Mouse (Mus musculus) brain, embryonic 14.5 days (tissue): ENCODE results near the gene Spdye4b. TPM values are rescaled to one million over a fixed set of nuclear protein-coding genes. Genes with fewer than 3 reads are reported as not detected.

ENCODE experiments used
- DNase-seq: peaks from one replicate; pipeline ENCODE4 v3.0.0-alpha.2; 2011; ENCODE audit warnings: low read depth
- CTCF ChIP-seq: fragments of 200-500 bp; IDR thresholded peaks from 2 replicates; pipeline ENCODE4 v1.5.1; 2012; ENCODE audit warnings: inconsistent platforms, mild to moderate bottlenecking, moderate library complexity, borderline replicate concordance; ENCODE audit not compliant: insufficient read depth, insufficient read length; ENCODE audit errors: extremely low read depth
- POLR2A ChIP-seq: fragments of 200-500 bp; IDR thresholded peaks from 2 replicates; pipeline ENCODE4 v1.6.1; 2012; ENCODE audit warnings: mild to moderate bottlenecking, inconsistent platforms, borderline replicate concordance; ENCODE audit not compliant: poor library complexity, insufficient read depth, insufficient read length, severe bottlenecking; ENCODE audit errors: extremely low read depth
- polyA plus RNA-seq: library from polyadenylated mRNA; depleted of rRNA; stranded (reverse); fragments of >200 nt; gene quantifications from 2 replicates; pipeline ENCODE4 v1.2.3, GENCODE M21; 2012; rRNA removed

Spdye4b gene
- polyA plus RNA-seq, 1 experiment, result not detected

DNA sequence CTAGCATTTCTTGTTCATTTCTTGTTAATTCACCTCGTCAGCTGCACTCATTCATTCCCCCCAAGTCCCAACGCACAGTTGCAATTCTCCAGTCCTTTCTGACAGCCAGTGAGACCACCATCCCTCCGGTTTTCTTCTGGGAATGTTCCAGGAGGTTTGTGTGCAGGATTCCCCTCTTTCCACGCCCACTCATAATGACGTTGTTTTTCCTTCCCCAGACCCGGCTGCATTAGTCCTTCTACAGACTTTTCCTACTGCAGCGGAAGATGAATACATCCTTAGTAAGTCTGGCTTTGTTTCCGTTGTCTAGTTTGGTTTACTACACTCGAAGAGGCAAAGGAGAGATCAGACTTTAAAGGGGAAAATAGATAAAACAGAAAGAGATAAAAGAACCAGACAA is 55.2 kb downstream of the Spdye4b start:
- TF ChIP-seq POLR2A, result no peak
- TF ChIP-seq CTCF, result no peak
- no peak for DNase-seq

DNA sequence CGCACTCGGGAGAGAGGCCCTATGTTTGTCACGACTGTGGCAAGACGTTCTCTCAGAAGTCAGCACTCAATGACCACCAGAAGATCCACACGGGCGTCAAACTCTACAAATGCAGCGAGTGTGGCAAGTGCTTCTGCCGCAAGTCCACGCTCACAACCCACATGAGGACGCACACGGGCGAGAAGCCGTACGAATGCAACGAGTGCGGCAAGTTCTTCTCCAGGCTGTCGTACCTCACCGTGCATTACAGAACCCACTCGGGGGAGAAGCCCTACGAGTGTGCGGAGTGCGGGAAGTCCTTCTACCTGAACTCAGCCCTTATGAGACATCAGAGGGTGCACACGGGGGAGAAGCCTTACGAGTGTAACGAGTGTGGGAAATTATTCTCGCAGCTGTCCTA is 64.1 kb downstream of the Spdye4b start:
- no peak for TF ChIP-seq CTCF
- DNase-seq, result no peak

DNA sequence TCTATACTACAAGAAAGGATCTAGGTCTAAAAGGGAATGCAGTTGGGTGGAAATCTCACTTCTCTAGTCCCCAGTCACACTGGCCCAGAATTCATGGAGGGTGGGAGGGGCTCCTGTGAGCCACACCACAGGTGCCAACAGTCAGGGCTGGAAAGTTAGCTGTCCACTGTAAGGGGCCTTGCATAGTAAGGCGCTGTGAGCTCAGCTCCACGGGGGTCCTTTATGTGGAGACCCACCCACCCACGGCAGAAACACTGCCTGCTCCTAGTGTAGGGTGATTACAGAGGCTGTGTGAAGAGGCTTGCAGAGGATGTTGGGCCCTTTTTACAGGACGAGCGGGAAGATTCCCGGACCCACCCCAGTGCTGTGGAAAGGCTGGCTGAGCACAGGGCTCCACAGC is 71.2 kb downstream of the Spdye4b start:
- TF ChIP-seq CTCF (no peak), POLR2A (no peak)
- DNase-seq, result no peak

DNA sequence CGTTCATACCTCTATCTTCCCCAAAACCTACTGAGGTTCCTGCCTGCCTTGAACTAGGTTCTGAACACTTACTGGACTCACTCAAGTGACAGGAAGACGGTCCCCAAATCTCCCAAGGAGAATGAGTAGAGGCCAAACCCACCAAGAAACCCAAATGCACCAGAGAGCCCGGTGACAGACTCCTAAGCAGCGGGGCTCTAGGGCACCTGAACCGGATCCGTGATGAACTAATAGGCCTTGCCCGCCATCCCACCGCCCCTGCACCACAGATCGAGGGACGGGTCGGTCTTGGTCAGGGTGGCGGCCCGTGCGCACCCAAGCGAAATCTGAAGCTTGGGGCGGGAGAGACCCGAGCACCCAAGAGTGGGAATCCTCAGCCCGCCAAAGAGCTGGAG is 72.0 kb downstream of the Spdye4b start:
- no peak for DNase-seq
- TF ChIP-seq POLR2A, result no peak
- TF ChIP-seq CTCF, result no peak

DNA sequence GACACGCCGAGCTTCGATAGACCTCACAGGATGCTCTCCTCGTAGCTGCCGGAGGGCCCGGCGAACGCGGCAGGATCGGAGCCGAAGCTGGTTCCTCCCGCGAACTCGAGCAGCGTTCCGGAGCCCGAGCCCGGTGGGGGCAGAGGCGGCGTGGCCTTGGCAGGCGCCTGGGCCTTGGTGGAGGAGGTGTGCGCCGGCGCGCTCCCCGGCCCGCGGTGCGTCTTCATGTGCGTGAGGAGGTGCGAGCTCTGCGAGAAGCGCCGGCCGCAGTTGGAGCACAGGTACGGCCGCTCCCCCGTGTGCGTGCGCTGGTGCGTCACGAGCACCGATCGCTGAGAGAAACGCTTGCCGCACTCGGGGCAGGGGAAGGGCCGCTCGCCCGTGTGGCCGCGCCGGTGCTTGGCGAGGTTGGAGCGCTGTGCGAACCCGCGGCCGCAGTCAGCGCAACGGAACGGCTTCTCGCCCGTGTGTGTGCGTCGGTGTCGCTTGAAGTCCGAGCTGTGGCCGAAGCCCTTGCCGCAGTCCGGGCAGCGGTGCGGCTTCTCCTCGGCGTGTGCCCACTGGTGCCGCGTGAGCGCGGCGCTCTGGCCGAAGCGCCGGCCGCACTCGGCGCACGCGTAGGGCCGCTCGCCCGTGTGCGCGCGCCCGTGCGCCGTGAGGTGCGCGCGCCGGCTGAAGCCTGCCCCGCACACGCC is 72.5 kb downstream of the Spdye4b start:
- TF ChIP-seq POLR2A, result no peak
- TF ChIP-seq CTCF, result no peak

DNA sequence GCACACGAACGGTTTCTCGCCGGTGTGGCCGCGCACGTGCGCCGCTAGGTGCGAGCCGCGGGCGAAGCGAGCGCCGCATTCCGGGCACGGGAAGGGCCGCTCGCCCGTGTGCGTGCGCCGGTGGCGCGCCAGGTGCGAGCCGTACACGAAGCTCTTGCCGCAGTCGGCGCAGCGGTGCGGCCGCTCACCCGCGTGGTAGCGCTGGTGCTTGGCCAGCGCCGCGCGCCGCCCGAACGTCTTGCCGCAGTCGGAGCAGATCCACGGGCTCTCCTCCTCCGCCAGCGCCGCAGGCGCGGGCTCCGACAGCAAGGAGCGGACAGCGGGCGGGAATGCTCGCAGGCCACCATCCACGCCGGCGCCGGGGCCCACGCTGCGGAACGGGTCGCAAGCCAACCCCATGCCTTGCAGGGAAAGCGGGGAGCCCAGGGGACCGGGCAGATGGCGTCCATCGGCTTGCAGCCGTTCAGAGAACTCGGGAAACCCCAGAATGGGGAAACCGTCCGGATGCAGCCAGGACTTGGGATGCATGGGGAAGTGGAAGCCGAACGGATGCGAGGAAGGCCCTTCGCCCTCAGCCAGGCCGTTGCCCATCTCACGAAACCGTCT is 73.2 kb downstream of the Spdye4b start:
- TF ChIP-seq POLR2A, result no peak
- no peak for TF ChIP-seq CTCF
- DNase-seq, result peak; percentile 59

More for the DNA sequence above, 72.5 kb downstream of the Spdye4b start:
- peak; percentile 41 for DNase-seq

Other genes starting within 250 kb of the Spdye4b start
- 634 and 658 TPM in 2 replicates for gene Fscn1, start 220.7 kb upstream of the Spdye4b start, polyA plus RNA-seq
- gene Rnf216, start 68.0 kb upstream of the Spdye4b start, polyA plus RNA-seq, result 32.9 and 33.2 TPM in 2 replicates
- gene Olfr718-ps1, start 33.4 kb upstream of the Spdye4b start, polyA plus RNA-seq, result not detected in 2 replicates
- gene Rbak, start 242 bp upstream of the Spdye4b start, polyA plus RNA-seq, result 15.2 and 17.3 TPM in 2 replicates
- not detected in 2 replicates for gene Spdye4a, start 45.9 kb downstream of the Spdye4b start, polyA plus RNA-seq
- 32.3 and 34.8 TPM in 2 replicates for gene Zfp12, start 54.1 kb downstream of the Spdye4b start, polyA plus RNA-seq
- gene Zfp316, start 89.0 kb downstream of the Spdye4b start, polyA plus RNA-seq, result 19.4 and 31.7 TPM in 2 replicates
- 1.9 and 3.8 TPM in 2 replicates for gene Zfp853, start 112.6 kb downstream of the Spdye4b start, polyA plus RNA-seq
- gene E130309D02Rik, start 134.3 kb downstream of the Spdye4b start, polyA plus RNA-seq, result 33.1 and 33.9 TPM in 2 replicates
- gene Zdhhc4, start 148.2 kb downstream of the Spdye4b start, polyA plus RNA-seq, result 70.3 and 76.3 TPM in 2 replicates
- gene Grid2ip, start 176.3 kb downstream of the Spdye4b start, polyA plus RNA-seq, result 1.4 and 1.9 TPM in 2 replicates
- 58.0 and 68.0 TPM in 2 replicates for gene Kdelr2, start 222.8 kb downstream of the Spdye4b start, polyA plus RNA-seq